Comparison of ENCODE assay signal across 21 mouse cellular contexts in the genomic region with DNA sequence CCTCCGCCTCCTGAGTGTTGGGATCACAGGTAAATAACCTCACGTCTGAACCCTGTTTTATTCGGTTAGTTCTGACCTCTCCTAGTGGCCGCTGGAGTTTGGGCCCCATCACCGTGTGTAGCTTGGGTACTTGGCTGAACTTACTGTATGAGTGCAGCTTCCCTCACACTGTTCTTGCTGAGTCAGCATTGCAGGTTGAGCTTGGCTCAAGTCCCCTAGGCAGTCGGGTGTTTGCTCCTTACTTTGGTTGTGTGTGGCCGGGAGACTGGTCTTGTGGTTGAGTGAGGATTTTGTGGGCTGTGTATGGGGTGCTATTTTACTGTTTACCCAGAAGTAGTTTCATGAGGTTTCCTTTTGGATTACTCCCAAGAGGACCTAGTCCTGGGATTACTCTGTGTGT. TPM values are rescaled to one million over a fixed set of nuclear protein-coding genes. Genes with fewer than 3 reads are reported as not detected.
DNase-seq lines count a peak whose midpoint lies in the region; ATAC-seq and TF ChIP-seq lines count a peak whose summit lies in the region.
"Had no signal": no experiment of that assay in that cellular context is flagged by ENCODE, and none has a peak within 500 bp of the region (broad histone marks: within the 10 kb centered on the region; RNA-seq: fewer than 3 reads in every experiment).

No protein-coding gene starts in this region.

- no peaks in the 10 kb centered on the region for H3K9me3 ChIP-seq in heart, embryonic 10.5 days
- no peaks in the 10 kb centered on the region for H3K9me3 ChIP-seq in midbrain, embryonic 10.5 days (replicated peaks)
- no peaks in the 10 kb centered on the region for H3K9me3 ChIP-seq in midbrain, postnatal 0 days (ENCODE audit: low read length)
- no peaks in the 10 kb centered on the region for H3K9me3 ChIP-seq in embryonic facial prominence, embryonic 15.5 days (replicated peaks)
- H3K9me3 ChIP-seq: forebrain, embryonic 13.5 days; midbrain, embryonic 12.5 days had no signal

- H3K4me2 ChIP-seq in midbrain, postnatal 0 days (ENCODE audit: low read depth, low read length, poor library complexity, severe bottlenecking): no peak overlapping the region
- H3K4me2 ChIP-seq in embryonic facial prominence, embryonic 15.5 days (replicated peaks): no peak overlapping the region
- H3K4me2 ChIP-seq: forebrain, embryonic 13.5 days; hindbrain, embryonic 14.5 days; midbrain, embryonic 12.5 days had no signal

- H3K4me1 ChIP-seq in heart, embryonic 10.5 days: no peaks in the 10 kb centered on the region
- peaks cover 32% of the 10 kb centered on the region for H3K4me1 ChIP-seq in midbrain, embryonic 10.5 days
- H3K4me1 ChIP-seq in midbrain, postnatal 0 days (ENCODE audit: insufficient read depth, low read length): no peaks in the 10 kb centered on the region
- no peaks in the 10 kb centered on the region for H3K4me1 ChIP-seq in embryonic facial prominence, embryonic 15.5 days

- H3K9ac ChIP-seq in midbrain, postnatal 0 days (replicated peaks; ENCODE audit: low read length, poor library complexity, severe bottlenecking): no peak overlapping the region
- no peak overlapping the region for H3K9ac ChIP-seq in embryonic facial prominence, embryonic 15.5 days
- H3K9ac ChIP-seq: forebrain, embryonic 13.5 days; hindbrain, embryonic 14.5 days; liver, postnatal 0 days; midbrain, embryonic 12.5 days had no signal

- intact Hi-C loops in gastrocnemius, postnatal 36 days (cut with DNase I): no loop called here

- H3K36me3 ChIP-seq in heart, embryonic 10.5 days: peaks cover 14% of the 10 kb centered on the region
- peaks cover 12% of the 10 kb centered on the region for H3K36me3 ChIP-seq in midbrain, embryonic 10.5 days
- peaks cover 5% of the 10 kb centered on the region; the same call in 1 of the 2 replicates for H3K36me3 ChIP-seq in midbrain, postnatal 0 days (ENCODE audit: insufficient read depth, low read length)
- no peaks in the 10 kb centered on the region for H3K36me3 ChIP-seq in embryonic facial prominence, embryonic 15.5 days

- TF ChIP-seq CTCF in midbrain, postnatal 0 days (IDR thresholded peaks at IDR 0.05): no peak

- no peak overlapping the region for H3K27ac ChIP-seq in heart, embryonic 10.5 days
- H3K27ac ChIP-seq in midbrain, embryonic 10.5 days (replicated peaks): peak overlapping the region; percentile 47; the same call in 1 of the 2 replicates
- no peak overlapping the region for H3K27ac ChIP-seq in midbrain, postnatal 0 days (ENCODE audit: low read depth, low read length)
- no peak overlapping the region for H3K27ac ChIP-seq in embryonic facial prominence, embryonic 15.5 days (replicated peaks)
- H3K27ac ChIP-seq: forebrain, embryonic 13.5 days; heart, adult 2 months; hindbrain, embryonic 14.5 days; kidney, postnatal 0 days; left cerebral cortex, adult 2 months had no signal

- ATAC-seq in midbrain, postnatal 0 days (ENCODE audit: low FRiP score): no peak
- peak; percentile 39; the same call in 1 of the 2 replicates for ATAC-seq in embryonic facial prominence, embryonic 15.5 days (ENCODE audit: insufficient number of reproducible peaks, low FRiP score, low TSS enrichment, low read depth)
- ATAC-seq: activated CD4-positive, CD25-positive, alpha-beta regulatory T cell, adult 4 months; forebrain, embryonic 13.5 days; liver, postnatal 0 days; lung, postnatal 0 days had no signal

- DNase-seq in heart, embryonic 10.5 days (ENCODE audit: low spot score): peak; percentile 48
- no peak for DNase-seq in heart, adult 18-20 months
- no peak for DNase-seq in midbrain, embryonic 10.5 days (ENCODE audit: low spot score)
- no peak for DNase-seq in midbrain, postnatal 0 days (ENCODE audit: low spot score)
- no peak for DNase-seq in gastrocnemius, postnatal 36 days
- DNase-seq in adrenal gland, postnatal 10 days: no peak
- DNase-seq: adrenal gland, adult 8-10 months; cerebellum, adult 2 months; cerebellum, postnatal 36 days; heart, adult 2 months; liver; liver, postnatal 0 days; thymus, adult 18-20 months had no signal

- no peak overlapping the region for H3K4me3 ChIP-seq in heart, embryonic 10.5 days
- H3K4me3 ChIP-seq in midbrain, embryonic 10.5 days: no peak overlapping the region
- H3K4me3 ChIP-seq in midbrain, postnatal 0 days (ENCODE audit: low read depth, low read length): no peak overlapping the region
- no peak overlapping the region for H3K4me3 ChIP-seq in embryonic facial prominence, embryonic 15.5 days (replicated peaks)
- H3K4me3 ChIP-seq: forebrain, embryonic 13.5 days; heart, adult 2 months; left cerebral cortex, adult 2 months; midbrain, embryonic 12.5 days had no signal

- H3K27me3 ChIP-seq in heart, embryonic 10.5 days (ENCODE audit: insufficient read depth, poor library complexity, severe bottlenecking): no peaks in the 10 kb centered on the region
- H3K27me3 ChIP-seq in midbrain, embryonic 10.5 days (ENCODE audit: low read depth, poor library complexity, severe bottlenecking): no peaks in the 10 kb centered on the region
- H3K27me3 ChIP-seq in midbrain, postnatal 0 days (ENCODE audit: insufficient read depth, low read length): no peaks in the 10 kb centered on the region
- H3K27me3 ChIP-seq in embryonic facial prominence, embryonic 15.5 days: no peaks in the 10 kb centered on the region
- H3K27me3 ChIP-seq: forebrain, embryonic 13.5 days; midbrain, embryonic 12.5 days had no signal

- 87% methylated on average over 7 of the region's 7 CpGs for WGBS in heart, embryonic 10.5 days
- 94% methylated on average over 7 of the region's 7 CpGs for WGBS in midbrain, embryonic 10.5 days
- WGBS in midbrain, postnatal 0 days: 88% methylated on average over 7 of the region's 7 CpGs
- 83% methylated on average over 7 of the region's 7 CpGs for WGBS in embryonic facial prominence, embryonic 15.5 days

RNA-seq across cellular contexts. Expression of a gene that starts 17.9 kb away (rescaled TPM):
- 19.1 and 22.7 TPM in 2 replicates for polyA plus RNA-seq in heart, embryonic 10.5 days (2016; fragmentation: Nextera tagmentation; extraction: Ambion mirVana)
- total RNA-seq in heart, adult 18-20 months (2021): 1 to 10 TPM; 8.7 to 9.7 TPM
- polyA plus RNA-seq in midbrain, embryonic 10.5 days (2016; fragmentation: Nextera tagmentation; extraction: Ambion mirVana): 39.0 and 48.4 TPM in 2 replicates
- total RNA-seq in midbrain, postnatal 0 days (2014; rRNA removed): 68.5 and 73.2 TPM in 2 replicates
- 51.5 and 57.2 TPM in 2 replicates for polyA plus RNA-seq in midbrain, postnatal 0 days (2015; fragmentation: Nextera tagmentation; extraction: Ambion mirVana)
- polyA plus RNA-seq in embryonic facial prominence, embryonic 15.5 days (2015; fragmentation: Nextera tagmentation; extraction: Ambion mirVana): 24.0 and 25.7 TPM in 2 replicates
- 1 to 10 TPM; 4.2 to 4.8 TPM for total RNA-seq in gastrocnemius, postnatal 36 days (2021)
- total RNA-seq in adrenal gland, postnatal 10 days (2021): 10 to 100 TPM; 15.3 to 25.4 TPM
